Mouse (Mus musculus): ENCODE data around the gene Angpt4.
A peak's percentile ranks its signal among the peaks of the same experiment; 100 is the strongest.

DNA sequence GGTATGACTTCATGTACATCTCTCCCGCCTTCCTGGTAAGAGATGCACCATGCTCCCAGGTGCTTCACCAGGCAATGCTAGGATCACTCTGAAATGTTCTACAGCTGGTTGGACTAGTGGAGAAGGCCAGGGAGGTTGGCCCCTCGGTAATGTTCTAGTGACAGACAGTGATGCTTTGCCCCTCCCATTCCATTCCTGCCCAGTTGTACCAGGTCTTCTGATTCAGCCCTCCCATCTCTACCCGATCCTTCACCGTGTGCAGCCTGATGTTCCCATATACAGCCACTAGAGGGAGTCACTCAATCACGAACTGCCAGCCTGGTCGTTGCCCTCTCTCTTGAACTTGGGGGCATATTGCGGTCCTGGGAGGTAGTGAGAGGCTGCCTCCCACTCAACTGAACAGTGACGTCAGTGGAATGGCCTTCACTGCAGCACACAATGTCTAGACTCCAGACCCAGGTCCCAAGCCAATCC lies 35.0 kb upstream of the Angpt4 start:
- TF ChIP-seq POLR2A (IDR thresholded peaks at IDR 0.05; ENCODE audit: low read depth, low read length) (no peak), MAFK (IDR thresholded peaks at IDR 0.05; ENCODE audit: insufficient replicate concordance, low read length) (no peak), CTCF (conservative IDR thresholded peaks at IDR 0.05 in 1 of 2, IDR thresholded peaks at IDR 0.05 in 1 of 2; ENCODE audit: low read depth in 2 of 2, low read length in 2 of 2) (peak; percentile 85 to 89), RCOR1 (conservative IDR thresholded peaks at IDR 0.05; ENCODE audit: low read depth, low read length) (no peak), E2F4 (IDR thresholded peaks at IDR 0.05; ENCODE audit: insufficient replicate concordance, low read depth, low read length) (no peak), MAX (IDR thresholded peaks at IDR 0.05; ENCODE audit: low read length) (no peak), USF1 (IDR thresholded peaks at IDR 0.05; ENCODE audit: low read depth, low read length) (no peak), MEF2A (IDR thresholded peaks at IDR 0.05; ENCODE audit: borderline replicate concordance, low read depth, low read length) (no peak), NRF1 (IDR thresholded peaks at IDR 0.05; ENCODE audit: low read depth, low read length) (no peak)
